Mouse (Mus musculus) liver, embryonic 14.5 days (tissue): ENCODE results near the gene Krt33a.

Experiments
- CTCF ChIP-seq: IDR thresholded peaks from 2 replicates; pipeline ENCODE4 v1.5.1; 2016; ENCODE audit warnings: antibody characterized with exemption, low read depth, control low read depth
- EP300 ChIP-seq: IDR thresholded peaks from 2 replicates; pipeline ENCODE4 v1.6.1; 2016; ENCODE audit warnings: antibody characterized with exemption, low read depth

GRCm38 (mm10) chr11:99964213-99964612 is 51.8 kb downstream of the Krt33a start:
- TF ChIP-seq CTCF (no peak), EP300 (no peak)
